Mouse (Mus musculus): Measurements from ENCODE around the gene 4931409K22Rik. TPM values are rescaled to one million over a fixed set of nuclear protein-coding genes. Genes with fewer than 3 reads are reported as not detected.

Gene 4931409K22Rik
- polyA plus RNA-seq, 1 experiment = not detected

DNA sequence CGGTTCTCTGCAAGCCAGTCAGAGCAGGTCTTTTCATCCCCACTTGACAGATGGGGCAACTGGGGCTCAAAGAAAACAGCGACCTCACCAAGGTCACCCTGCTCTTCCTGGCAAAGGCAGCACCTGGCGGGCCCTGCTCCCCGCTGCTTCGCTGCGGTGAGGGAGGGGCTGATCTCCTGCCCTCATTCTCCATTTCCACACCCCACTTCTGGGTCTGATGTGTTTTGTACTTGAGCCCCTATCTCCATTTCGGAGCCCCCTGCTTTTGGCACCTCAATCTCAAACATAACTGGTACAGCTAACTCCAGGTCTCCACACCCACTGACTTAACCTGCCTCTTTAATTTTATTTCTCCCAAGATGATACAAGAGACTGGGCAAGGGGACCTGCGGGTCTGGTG is 42.5 kb upstream of the 4931409K22Rik start:
- H3K4me1 ChIP-seq (ENCODE audit: control insufficient read depth, insufficient read depth, low read length) = no peaks in the 10 kb centered on the region
- H3K9me3 ChIP-seq (replicated peaks; ENCODE audit: control insufficient read depth, insufficient read depth, low read length, poor library complexity, severe bottlenecking) = no peaks in the 10 kb centered on the region
- H3K27me3 ChIP-seq (ENCODE audit: control insufficient read depth, insufficient read depth, low read length, poor library complexity, severe bottlenecking) = peaks cover 12% of the 10 kb centered on the region
- TF ChIP-seq POLR2A (IDR thresholded peaks at IDR 0.05; ENCODE audit: insufficient read depth, low read length) (no peak), EP300 (IDR thresholded peaks at IDR 0.05; ENCODE audit: insufficient read depth, low read depth, low read length) (peak; percentile 73; the same call in 1 of the 2 replicates)
- no peak overlapping the region for H3K27ac ChIP-seq (ENCODE audit: insufficient read depth, low read length)
- peak overlapping the region; percentile 68; the same call in 1 of the 2 replicates for H3K9ac ChIP-seq (ENCODE audit: low read depth, poor library complexity, severe bottlenecking)
- H3K4me3 ChIP-seq (ENCODE audit: low read depth, low read length) = peak overlapping the region; percentile 41
- H3K36me3 ChIP-seq (ENCODE audit: control insufficient read depth, insufficient read depth, low read length, poor library complexity, severe bottlenecking) = no peaks in the 10 kb centered on the region

GRCm38 (mm10) chr5:24598570-24599006 is 42.0 kb upstream of the 4931409K22Rik start:
- H3K27ac ChIP-seq (ENCODE audit: insufficient read depth, low read length) = no peak overlapping the region
- no peak for TF ChIP-seq EP300 (IDR thresholded peaks at IDR 0.05; ENCODE audit: insufficient read depth, low read depth, low read length)
- peak; percentile 43 for TF ChIP-seq CTCF (IDR thresholded peaks at IDR 0.05; ENCODE audit: low read depth, low read length)
- no peak for TF ChIP-seq POLR2A (IDR thresholded peaks at IDR 0.05; ENCODE audit: insufficient read depth, low read length)
- peak overlapping the region; percentile 76 for H3K4me3 ChIP-seq (ENCODE audit: low read depth, low read length)
- H3K9me3 ChIP-seq (replicated peaks; ENCODE audit: control insufficient read depth, insufficient read depth, low read length, poor library complexity, severe bottlenecking) = no peaks in the 10 kb centered on the region
- peaks cover 12% of the 10 kb centered on the region for H3K27me3 ChIP-seq (ENCODE audit: control insufficient read depth, insufficient read depth, low read length, poor library complexity, severe bottlenecking)
- no peaks in the 10 kb centered on the region for H3K4me1 ChIP-seq (ENCODE audit: control insufficient read depth, insufficient read depth, low read length)
- peak overlapping the region; percentile 68 for H3K9ac ChIP-seq (ENCODE audit: low read depth, poor library complexity, severe bottlenecking)
- H3K36me3 ChIP-seq (ENCODE audit: control insufficient read depth, insufficient read depth, low read length, poor library complexity, severe bottlenecking) = no peaks in the 10 kb centered on the region

- peaks cover 12% of the 10 kb centered on the region for H3K27me3 ChIP-seq (ENCODE audit: control insufficient read depth, insufficient read depth, low read length, poor library complexity, severe bottlenecking)
- H3K27ac ChIP-seq (ENCODE audit: insufficient read depth, low read length) = no peak overlapping the region
- no peaks in the 10 kb centered on the region for H3K4me1 ChIP-seq (ENCODE audit: control insufficient read depth, insufficient read depth, low read length)
Measured at GRCm38 (mm10) chr5:24597901-24598569, 41.4 kb upstream of the 4931409K22Rik start.

GRCm38 (mm10) chr5:24597221-24597728 is 40.7 kb upstream of the 4931409K22Rik start:
- peaks cover 12% of the 10 kb centered on the region for H3K27me3 ChIP-seq (ENCODE audit: control insufficient read depth, insufficient read depth, low read length, poor library complexity, severe bottlenecking)
- no peaks in the 10 kb centered on the region for H3K36me3 ChIP-seq (ENCODE audit: control insufficient read depth, insufficient read depth, low read length, poor library complexity, severe bottlenecking)
- H3K4me1 ChIP-seq (ENCODE audit: control insufficient read depth, insufficient read depth, low read length) = no peaks in the 10 kb centered on the region
- H3K27ac ChIP-seq (ENCODE audit: insufficient read depth, low read length) = no peak overlapping the region
- TF ChIP-seq EP300 (IDR thresholded peaks at IDR 0.05; ENCODE audit: insufficient read depth, low read depth, low read length) (no peak), CTCF (IDR thresholded peaks at IDR 0.05; ENCODE audit: low read depth, low read length) (no peak), POLR2A (IDR thresholded peaks at IDR 0.05; ENCODE audit: insufficient read depth, low read length) (no peak)
- no peak overlapping the region for H3K4me3 ChIP-seq (ENCODE audit: low read depth, low read length)
- no peak overlapping the region for H3K9ac ChIP-seq (ENCODE audit: low read depth, poor library complexity, severe bottlenecking)
- H3K9me3 ChIP-seq (replicated peaks; ENCODE audit: control insufficient read depth, insufficient read depth, low read length, poor library complexity, severe bottlenecking) = no peaks in the 10 kb centered on the region

More at GRCm38 (mm10) chr5:24597901-24598569, 41.4 kb upstream of the 4931409K22Rik start:
- H3K9me3 ChIP-seq (replicated peaks; ENCODE audit: control insufficient read depth, insufficient read depth, low read length, poor library complexity, severe bottlenecking) = no peaks in the 10 kb centered on the region
- peak overlapping the region; percentile 68 for H3K9ac ChIP-seq (ENCODE audit: low read depth, poor library complexity, severe bottlenecking)
- no peak for TF ChIP-seq CTCF (IDR thresholded peaks at IDR 0.05; ENCODE audit: low read depth, low read length)
- TF ChIP-seq POLR2A (IDR thresholded peaks at IDR 0.05; ENCODE audit: insufficient read depth, low read length) = no peak
- TF ChIP-seq EP300 (IDR thresholded peaks at IDR 0.05; ENCODE audit: insufficient read depth, low read depth, low read length) = no peak
- peak overlapping the region; percentile 76 for H3K4me3 ChIP-seq (ENCODE audit: low read depth, low read length)
- no peaks in the 10 kb centered on the region for H3K36me3 ChIP-seq (ENCODE audit: control insufficient read depth, insufficient read depth, low read length, poor library complexity, severe bottlenecking)

- H3K27me3 ChIP-seq (ENCODE audit: control insufficient read depth, insufficient read depth, low read length, poor library complexity, severe bottlenecking) = peaks cover 6% of the 10 kb centered on the region
- H3K36me3 ChIP-seq (ENCODE audit: control insufficient read depth, insufficient read depth, low read length, poor library complexity, severe bottlenecking) = no peaks in the 10 kb centered on the region
- H3K4me1 ChIP-seq (ENCODE audit: control insufficient read depth, insufficient read depth, low read length) = no peaks in the 10 kb centered on the region
- H3K27ac ChIP-seq (ENCODE audit: insufficient read depth, low read length) = no peak overlapping the region
- no peaks in the 10 kb centered on the region for H3K9me3 ChIP-seq (replicated peaks; ENCODE audit: control insufficient read depth, insufficient read depth, low read length, poor library complexity, severe bottlenecking)
- no peak overlapping the region for H3K9ac ChIP-seq (ENCODE audit: low read depth, poor library complexity, severe bottlenecking)
- H3K4me3 ChIP-seq (ENCODE audit: low read depth, low read length) = no peak overlapping the region
- no peak for TF ChIP-seq EP300 (IDR thresholded peaks at IDR 0.05; ENCODE audit: insufficient read depth, low read depth, low read length)
- TF ChIP-seq POLR2A (IDR thresholded peaks at IDR 0.05; ENCODE audit: insufficient read depth, low read length) = no peak
- TF ChIP-seq CTCF (IDR thresholded peaks at IDR 0.05; ENCODE audit: low read depth, low read length) = no peak
Measured at GRCm38 (mm10) chr5:24596519-24597171, 40.0 kb upstream of the 4931409K22Rik start.
